Mouse (Mus musculus): ENCODE measurements around the gene Zfp362.

GRCm38 (mm10) chr4:128793710-128794109, 12.1 kb downstream of the Zfp362 start:
- TF ChIP-seq CEBPB (IDR thresholded peaks at IDR 0.05; ENCODE audit: low read depth) (no peak), CTCF (IDR thresholded peaks at IDR 0.05; ENCODE audit: control insufficient read depth, insufficient read depth, insufficient read length) (no peak)

All from C2C12 (cell line).